Mouse (Mus musculus) embryonic facial prominence, embryonic 15.5 days (tissue): Measurements from ENCODE around the gene Atp6v1g2. TPM values are rescaled to one million over a fixed set of nuclear protein-coding genes. Genes with fewer than 3 reads are reported as not detected.

ENCODE experiments used
- ATAC-seq: fragments of 200-750 bp; cut with Nextera tagmentation; 2 replicates; pipeline ENCODE4 v1.8.0; 2017; ENCODE audit warnings: low read depth, moderate TSS enrichment; ENCODE audit not compliant: insufficient number of reproducible peaks, low FRiP score, low TSS enrichment
- H3K27ac ChIP-seq: fragments of 300-500 bp; sonication (generic); replicated peaks from 2 replicates; pipeline ENCODE4 v1.5.1; 2015; ENCODE audit warnings: mild to moderate bottlenecking, inconsistent platforms
- H3K27me3 ChIP-seq: fragments of 300-500 bp; sonication (generic); 2 replicates; pipeline ENCODE4 v1.6.1; 2015; ENCODE audit warnings: inconsistent platforms
- H3K36me3 ChIP-seq: fragments of 300-500 bp; sonication (generic); 2 replicates; pipeline ENCODE4 v1.6.1; 2015; ENCODE audit warnings: mild to moderate bottlenecking, inconsistent platforms
- H3K4me1 ChIP-seq: fragments of 300-500 bp; sonication (generic); 2 replicates; pipeline ENCODE4 v1.6.1; 2015; ENCODE audit warnings: inconsistent platforms
- H3K4me2 ChIP-seq: fragments of 300-500 bp; sonication (generic); replicated peaks from 2 replicates; pipeline ENCODE4 v1.6.1; 2015; ENCODE audit warnings: mild to moderate bottlenecking, inconsistent platforms
- H3K4me3 ChIP-seq: fragments of 300-500 bp; sonication (generic); replicated peaks from 2 replicates; pipeline ENCODE4 v1.5.1; 2015; ENCODE audit warnings: mild to moderate bottlenecking, inconsistent platforms
- H3K9ac ChIP-seq: fragments of 300-500 bp; sonication (generic); 2 replicates; pipeline ENCODE4 v1.6.1; 2015; ENCODE audit warnings: inconsistent platforms
- H3K9me3 ChIP-seq: fragments of 300-500 bp; sonication (generic); replicated peaks from 2 replicates; pipeline ENCODE4 v1.6.1; 2016; ENCODE audit warnings: inconsistent platforms
- whole genome bisulfite sequencing: fragments of 180-500 bp; shearing (Covaris S2); methylation state at CpG from one replicate; pipeline ENCODE4 v1.1.7; 2015; 5-methylcytosine and 5-hydroxymethylcytosine counted together
- polyA plus RNA-seq: library from polyadenylated mRNA; unstranded; fragments of >200 nt; fragmentation: Nextera tagmentation; extraction: Ambion mirVana; gene quantifications from 2 replicates; pipeline ENCODE4 v1.2.1, GENCODE M21; 2015

The Atp6v1g2 gene
- polyA plus RNA-seq, 1 experiment from 2014 or later = 4.4 TPM

- peaks cover 25% of the 10 kb centered on the region for H3K27me3 ChIP-seq
- ATAC-seq = no peak
- 54% methylated on average over 10 of the region's 10 CpGs for WGBS
- no peak overlapping the region for H3K27ac ChIP-seq
- H3K36me3 ChIP-seq = no peaks in the 10 kb centered on the region
- no peaks in the 10 kb centered on the region for H3K9me3 ChIP-seq
- no peak overlapping the region for H3K4me3 ChIP-seq
- H3K4me1 ChIP-seq = peaks cover 8% of the 10 kb centered on the region; the same call in 1 of the 2 replicates
- H3K9ac ChIP-seq = no peak overlapping the region
- no peak overlapping the region for H3K4me2 ChIP-seq
Observed at GRCm38 (mm10) chr17:35205380-35205769, 28.1 kb upstream of the Atp6v1g2 start.

GRCm38 (mm10) chr17:35209785-35210535 lies 23.5 kb upstream of the Atp6v1g2 start:
- H3K4me2 ChIP-seq = no peak overlapping the region
- 69% methylated on average over 12 of the region's 12 CpGs for WGBS
- ATAC-seq = no peak

DNA sequence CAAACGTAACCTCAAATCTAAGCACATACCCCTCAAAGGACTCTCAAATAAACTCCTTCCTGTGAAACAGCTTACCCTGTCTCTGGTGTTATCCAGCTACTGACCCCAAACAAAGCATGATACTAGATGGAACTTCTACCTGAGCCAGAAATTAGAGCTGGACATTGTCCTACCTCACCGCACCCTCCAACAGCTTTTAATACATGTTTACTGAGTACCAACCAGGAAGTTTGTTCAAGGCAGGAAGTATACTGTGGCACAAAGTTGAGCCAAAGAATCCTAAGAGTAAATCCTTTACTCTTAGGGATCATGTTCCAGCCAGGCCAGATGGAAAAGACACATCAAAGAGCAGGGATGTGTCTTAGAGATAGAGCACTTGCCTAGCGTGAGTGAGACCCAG lies 22.9 kb upstream of the Atp6v1g2 start:
- WGBS = 68% methylated on average over 3 of the region's 3 CpGs
- Histone ChIP-seq H3K9me3 (no peaks in the 10 kb centered on the region), H3K27ac (no peak overlapping the region), H3K4me3 (no peak overlapping the region), H3K27me3 (no peaks in the 10 kb centered on the region), H3K4me2 (no peak overlapping the region), H3K9ac (no peak overlapping the region), H3K36me3 (no peaks in the 10 kb centered on the region), H3K4me1 (peaks cover 4% of the 10 kb centered on the region; the same call in 1 of the 2 replicates)
- ATAC-seq = no peak

More at GRCm38 (mm10) chr17:35209785-35210535, 23.5 kb upstream of the Atp6v1g2 start:
- no peak overlapping the region for H3K4me3 ChIP-seq
- no peak overlapping the region for H3K27ac ChIP-seq
- no peaks in the 10 kb centered on the region for H3K36me3 ChIP-seq
- H3K9ac ChIP-seq = no peak overlapping the region
- H3K4me1 ChIP-seq = peaks cover 7% of the 10 kb centered on the region; the same call in 1 of the 2 replicates
- peaks cover 5% of the 10 kb centered on the region; the same call in 1 of the 2 replicates for H3K27me3 ChIP-seq
- H3K9me3 ChIP-seq = no peaks in the 10 kb centered on the region

DNA sequence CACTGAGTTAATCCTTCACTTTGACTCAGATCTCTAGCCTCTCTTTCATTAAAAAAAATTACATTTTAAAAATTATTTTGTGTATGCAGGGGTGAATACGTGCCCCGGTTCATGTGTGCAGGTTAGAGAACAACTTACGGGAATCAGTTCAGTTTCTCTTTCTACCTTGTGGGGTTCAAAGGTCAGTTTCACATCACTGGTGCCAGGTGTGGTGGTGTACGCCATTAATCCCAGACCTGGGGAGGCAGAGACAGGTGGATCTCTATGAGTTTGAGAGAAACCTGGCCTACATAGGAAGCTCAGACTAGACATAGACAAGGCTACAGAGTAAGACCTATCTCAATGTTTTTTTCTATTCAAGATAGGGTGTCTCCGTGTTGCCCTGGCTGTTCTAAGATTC lies 20.4 kb upstream of the Atp6v1g2 start:
- Histone ChIP-seq H3K9me3 (no peaks in the 10 kb centered on the region), H3K4me2 (no peak overlapping the region), H3K4me3 (no peak overlapping the region), H3K27me3 (no peaks in the 10 kb centered on the region), H3K9ac (no peak overlapping the region), H3K36me3 (no peaks in the 10 kb centered on the region), H3K27ac (no peak overlapping the region), H3K4me1 (peaks cover 4% of the 10 kb centered on the region; the same call in 1 of the 2 replicates)
- no peak for ATAC-seq
- WGBS = 91% methylated on average over 5 of the region's 5 CpGs

- WGBS = 76% methylated on average over 18 of the region's 18 CpGs
- H3K9me3 ChIP-seq = no peaks in the 10 kb centered on the region
- H3K4me1 ChIP-seq = peaks cover 10% of the 10 kb centered on the region; the same call in 1 of the 2 replicates
- peaks cover 25% of the 10 kb centered on the region for H3K36me3 ChIP-seq
- H3K27ac ChIP-seq = no peak overlapping the region
- no peaks in the 10 kb centered on the region for H3K27me3 ChIP-seq
- no peak overlapping the region for H3K4me3 ChIP-seq
- H3K4me2 ChIP-seq = no peak overlapping the region
- ATAC-seq = no peak
- H3K9ac ChIP-seq = no peak overlapping the region
Observed at GRCm38 (mm10) chr17:35218516-35219193, 14.8 kb upstream of the Atp6v1g2 start.

DNA sequence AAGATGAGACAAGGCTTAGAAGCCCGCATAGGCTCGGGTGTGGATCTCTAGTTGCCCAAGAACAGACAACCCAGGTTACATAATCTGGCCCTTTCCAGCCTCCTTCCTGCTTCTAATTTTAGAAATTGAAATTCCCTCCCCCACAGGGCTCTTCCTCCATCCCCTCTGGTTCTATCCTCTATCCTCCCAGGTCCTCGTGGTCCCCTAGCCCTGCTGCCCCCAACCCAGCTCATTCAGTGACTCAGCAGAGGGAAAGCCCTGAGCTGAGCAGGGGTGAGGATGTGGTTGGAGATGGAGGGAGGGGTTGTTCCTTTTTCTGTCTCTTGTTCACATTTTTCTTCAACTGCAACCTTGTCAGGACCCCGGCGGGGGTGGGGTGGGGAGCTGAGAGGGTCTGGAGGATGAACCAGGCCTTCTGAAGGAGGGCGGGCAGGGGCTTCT lies 13.8 kb upstream of the Atp6v1g2 start:
- H3K27ac ChIP-seq = no peak overlapping the region
- peaks cover 7% of the 10 kb centered on the region; the same call in 1 of the 2 replicates for H3K4me1 ChIP-seq
- no peak overlapping the region for H3K9ac ChIP-seq
- peaks cover 25% of the 10 kb centered on the region for H3K36me3 ChIP-seq
- H3K4me2 ChIP-seq = no peak overlapping the region
- H3K4me3 ChIP-seq = no peak overlapping the region
- WGBS = 73% methylated on average over 6 of the region's 6 CpGs
- H3K9me3 ChIP-seq = no peaks in the 10 kb centered on the region
- no peaks in the 10 kb centered on the region for H3K27me3 ChIP-seq
- no peak for ATAC-seq

DNA sequence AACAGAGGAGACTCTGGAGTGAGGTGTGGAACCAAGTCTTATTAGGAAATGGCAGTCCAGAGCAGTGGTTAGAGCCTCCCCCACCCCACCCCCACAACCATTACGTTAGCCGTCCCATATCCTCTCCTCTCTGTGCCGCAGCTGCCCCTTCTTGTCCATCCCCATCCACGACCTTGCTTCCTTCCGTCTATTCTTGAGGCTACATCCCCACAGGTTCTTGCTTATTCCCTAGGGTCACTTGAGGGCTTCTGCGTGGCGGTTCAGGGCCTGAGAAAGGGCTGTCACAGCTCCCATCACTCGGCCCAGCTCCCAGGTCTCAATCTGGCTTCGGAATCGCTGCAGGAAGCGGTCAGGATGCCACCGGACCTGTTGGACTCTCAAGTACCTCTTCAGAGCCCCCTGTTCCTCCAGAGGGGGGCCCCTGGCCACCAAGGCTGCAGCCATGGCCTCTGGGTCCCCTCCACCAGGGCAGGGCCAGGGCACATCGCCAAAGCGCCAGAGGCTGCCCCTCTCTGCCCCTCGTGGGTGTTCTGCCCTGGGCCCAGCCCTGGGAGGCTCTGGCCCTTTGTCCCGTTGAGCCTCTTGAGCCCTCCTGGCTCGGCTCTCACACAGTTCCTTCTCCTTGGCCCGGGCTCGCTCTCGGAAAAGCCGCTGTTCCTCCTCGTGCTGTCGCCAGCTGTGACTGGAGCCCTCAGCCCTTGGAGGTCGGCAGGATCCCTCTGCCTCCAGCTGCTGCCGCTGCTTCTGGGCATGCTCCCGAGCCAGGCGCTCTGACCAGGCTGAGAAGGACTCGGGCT lies 13.1 kb upstream of the Atp6v1g2 start, which contains the start of gene Gm16181:
TSS of gene Gm16181 (plus strand) at position 679 of the 797 bp plus-strand sequence.
- H3K27ac ChIP-seq = peak within 1 kb of the TSS; percentile 28; the same call in 1 of the 2 replicates
- no peaks in the 10 kb centered on the region for H3K9me3 ChIP-seq
- H3K4me2 ChIP-seq = no peak within 1 kb of the TSS
- no peak for ATAC-seq
- peaks cover 6% of the 10 kb centered on the region; the same call in 1 of the 2 replicates for H3K4me1 ChIP-seq
- H3K9ac ChIP-seq = 0 out of 2 replicates have a peak within 1 kb of the TSS, but pooled peaks have one; percentile 9
- 73% methylated on average over 28 of the region's 28 CpGs for WGBS
- H3K4me3 ChIP-seq = no peak within 1 kb of the TSS
- no peaks in the 10 kb centered on the region for H3K27me3 ChIP-seq
- H3K36me3 ChIP-seq = peaks cover 30% of the 10 kb centered on the region

- no peak overlapping the region for H3K4me2 ChIP-seq
- H3K36me3 ChIP-seq = peaks cover 35% of the 10 kb centered on the region
- 72% methylated on average over 6 of the region's 6 CpGs for WGBS
- H3K4me3 ChIP-seq = no peak overlapping the region
- H3K4me1 ChIP-seq = peaks cover 6% of the 10 kb centered on the region; the same call in 1 of the 2 replicates
- H3K27me3 ChIP-seq = no peaks in the 10 kb centered on the region
- 0 out of 2 replicates have a peak overlapping the region, but pooled peaks have one; percentile 15 for H3K9ac ChIP-seq
- H3K27ac ChIP-seq = 0 out of 2 replicates have a peak overlapping the region, but pooled peaks have one; percentile 28
- H3K9me3 ChIP-seq = no peaks in the 10 kb centered on the region
- no peak for ATAC-seq
Observed at GRCm38 (mm10) chr17:35222299-35222698, 11.2 kb upstream of the Atp6v1g2 start.

GRCm38 (mm10) chr17:35224641-35225040 lies 8.8 kb upstream of the Atp6v1g2 start:
- 93% methylated on average over 4 of the region's 4 CpGs for WGBS
- no peaks in the 10 kb centered on the region for H3K27me3 ChIP-seq
- no peak overlapping the region for H3K27ac ChIP-seq
- no peak overlapping the region for H3K9ac ChIP-seq
- no peaks in the 10 kb centered on the region for H3K9me3 ChIP-seq
- peaks cover 6% of the 10 kb centered on the region; the same call in 1 of the 2 replicates for H3K4me1 ChIP-seq
- H3K4me3 ChIP-seq = no peak overlapping the region
- ATAC-seq = no peak
- H3K4me2 ChIP-seq = no peak overlapping the region
- peaks cover 51% of the 10 kb centered on the region for H3K36me3 ChIP-seq

DNA sequence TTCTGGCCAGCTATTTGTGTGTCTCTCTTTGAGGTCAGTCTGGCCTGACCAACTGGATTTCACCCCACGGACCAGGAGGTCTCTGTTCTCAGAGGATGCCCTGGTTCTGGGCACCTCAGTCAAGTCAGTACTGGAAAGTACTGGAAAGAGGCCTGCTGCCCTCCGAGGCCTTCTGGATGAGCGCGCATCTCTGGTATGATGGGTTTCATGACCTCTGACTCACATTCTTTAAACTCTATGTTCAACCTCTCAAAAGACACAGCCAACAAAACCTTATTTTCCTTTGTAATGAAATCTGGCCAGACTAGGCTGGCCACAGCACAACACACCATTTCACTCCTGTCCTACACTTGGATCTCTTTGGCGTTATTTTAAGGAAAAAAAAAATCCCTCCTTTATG lies 8.0 kb upstream of the Atp6v1g2 start:
- H3K4me3 ChIP-seq = no peak overlapping the region
- WGBS = 86% methylated on average over 5 of the region's 5 CpGs
- ATAC-seq = no peak
- H3K36me3 ChIP-seq = peaks cover 49% of the 10 kb centered on the region
- no peak overlapping the region for H3K9ac ChIP-seq
- peaks cover under 1% of the 10 kb centered on the region; the same call in 1 of the 2 replicates for H3K4me1 ChIP-seq
- no peak overlapping the region for H3K27ac ChIP-seq
- H3K27me3 ChIP-seq = no peaks in the 10 kb centered on the region
- no peaks in the 10 kb centered on the region for H3K9me3 ChIP-seq
- no peak overlapping the region for H3K4me2 ChIP-seq
